Mouse (Mus musculus) frontal cortex, postnatal 14 days (tissue): ENCODE measurements around the gene Rnf186.

Source experiments
- DNase-seq, 2 experiments: peaks; one replicate each; pipeline ENCODE4 v3.0.0; 2022; ENCODE audit warnings: low spot score in 2 of 2

The Rnf186 gene

GRCm38 (mm10) chr4:138966866-138967265 is at the start of gene Rnf186:
Rnf186 (plus strand) TSS chr4:138967112.
- no peak for DNase-seq

GRCm38 (mm10) chr4:138917282-138917681 is 49.6 kb upstream of the Rnf186 start:
- DNase-seq: no peak

- no peak for DNase-seq
Measured at GRCm38 (mm10) chr4:138921254-138922130, 45.4 kb upstream of the Rnf186 start.

- DNase-seq: peak; percentile 90 to 97
Measured at GRCm38 (mm10) chr4:138922131-138922459, 44.8 kb upstream of the Rnf186 start.

GRCm38 (mm10) chr4:138925561-138925960 is 41.4 kb upstream of the Rnf186 start:
- DNase-seq: no peak

- no peak for DNase-seq
Measured at GRCm38 (mm10) chr4:138933862-138934261, 33.0 kb upstream of the Rnf186 start.

GRCm38 (mm10) chr4:138934456-138935145 is 32.3 kb upstream of the Rnf186 start:
- no peak for DNase-seq

- DNase-seq: no peak
Measured at GRCm38 (mm10) chr4:138938495-138939269, 28.2 kb upstream of the Rnf186 start.

- DNase-seq: no peak
Measured at GRCm38 (mm10) chr4:138939481-138939880, 27.4 kb upstream of the Rnf186 start.

- no peak for DNase-seq
Measured at GRCm38 (mm10) chr4:138941401-138941800, 25.5 kb upstream of the Rnf186 start.

- DNase-seq: no peak
Measured at GRCm38 (mm10) chr4:138941966-138942365, 24.9 kb upstream of the Rnf186 start.

- peak; percentile 28 to 50 for DNase-seq
Measured at GRCm38 (mm10) chr4:138943730-138944129, 23.2 kb upstream of the Rnf186 start.

GRCm38 (mm10) chr4:138948257-138948656 is 18.7 kb upstream of the Rnf186 start:
- no peak for DNase-seq

GRCm38 (mm10) chr4:138958612-138959011 is 8.3 kb upstream of the Rnf186 start:
- DNase-seq: no peak

GRCm38 (mm10) chr4:138959120-138959519 is 7.8 kb upstream of the Rnf186 start:
- DNase-seq: no peak

- no peak for DNase-seq
Measured at GRCm38 (mm10) chr4:138959926-138960325, 7.0 kb upstream of the Rnf186 start.

- no peak for DNase-seq
Measured at GRCm38 (mm10) chr4:138962719-138963118, 4.2 kb upstream of the Rnf186 start.

GRCm38 (mm10) chr4:138965871-138966270 is 1.0 kb upstream of the Rnf186 start:
- DNase-seq: no peak

GRCm38 (mm10) chr4:138967485-138967884 is 573 bp downstream of the Rnf186 start:
- DNase-seq: no peak

- no peak for DNase-seq
Measured at GRCm38 (mm10) chr4:138968772-138969556, 2.1 kb downstream of the Rnf186 start.

- DNase-seq: no peak
Measured at GRCm38 (mm10) chr4:138969736-138970135, 2.8 kb downstream of the Rnf186 start.
